Mouse (Mus musculus) hindbrain, embryonic 16.5 days (tissue): ENCODE data around the gene Ccdc97. TPM values are rescaled to one million over a fixed set of nuclear protein-coding genes. Genes with fewer than 3 reads are reported as not detected.

Source experiments
- ATAC-seq: fragments of 200-750 bp; cut with Nextera tagmentation; 2 replicates; pipeline ENCODE4 v1.8.0; 2017; ENCODE audit warnings: moderate TSS enrichment, moderate library complexity
- H3K27ac ChIP-seq: fragments of 300-500 bp; sonication (generic); 2 replicates; pipeline ENCODE4 v1.5.1; 2014; ENCODE audit warnings: low read depth, mild to moderate bottlenecking, control low read depth, low read length, moderate library complexity
- H3K27me3 ChIP-seq: fragments of 300-500 bp; sonication (generic); replicated peaks from 2 replicates; pipeline ENCODE4 v1.6.1; 2014; ENCODE audit warnings: low read length; ENCODE audit not compliant: control insufficient read depth, insufficient read depth
- H3K36me3 ChIP-seq: fragments of 300-500 bp; sonication (generic); 2 replicates; pipeline ENCODE4 v1.6.1; 2014; ENCODE audit warnings: mild to moderate bottlenecking, low read length, moderate library complexity, mixed read lengths; ENCODE audit not compliant: control insufficient read depth, insufficient read depth
- H3K4me1 ChIP-seq: fragments of 300-500 bp; sonication (generic); 2 replicates; pipeline ENCODE4 v1.6.1; 2014; ENCODE audit warnings: low read depth, low read length; ENCODE audit not compliant: control insufficient read depth, insufficient read depth
- H3K4me2 ChIP-seq: fragments of 300-500 bp; sonication (generic); 2 replicates; pipeline ENCODE4 v1.6.1; 2014; ENCODE audit warnings: mild to moderate bottlenecking, low read length, control low read depth, moderate library complexity
- H3K4me3 ChIP-seq: fragments of 300-500 bp; sonication (generic); 2 replicates; pipeline ENCODE4 v1.5.1; 2014; ENCODE audit warnings: mild to moderate bottlenecking, low read length, control low read depth, moderate library complexity
- H3K9ac ChIP-seq: fragments of 300-500 bp; sonication (generic); 2 replicates; pipeline ENCODE4 v1.6.1; 2014; ENCODE audit warnings: low read depth, mild to moderate bottlenecking, control low read depth, low read length, moderate library complexity
- H3K9me3 ChIP-seq: fragments of 300-500 bp; sonication (generic); 2 replicates; pipeline ENCODE4 v1.6.1; 2014; ENCODE audit warnings: mild to moderate bottlenecking, low read length, moderate library complexity; ENCODE audit not compliant: control insufficient read depth
- WGBS: fragments of 180-500 bp; shearing (Covaris S2); extraction: QIAGEN DNeasy Blood & Tissue Kit; methylation state at CpG from one replicate; pipeline ENCODE4 v1.1.7; 2014; 5-methylcytosine and 5-hydroxymethylcytosine counted together
- polyA plus RNA-seq: library from polyadenylated mRNA; unstranded; fragments of >200 nt; fragmentation: Nextera tagmentation; extraction: Ambion mirVana; gene quantifications from 2 replicates; pipeline ENCODE4 v1.2.1, GENCODE M21; 2015

Ccdc97 gene
- polyA plus RNA-seq, 1 experiment from 2014 or later, result 29.3 TPM

DNA sequence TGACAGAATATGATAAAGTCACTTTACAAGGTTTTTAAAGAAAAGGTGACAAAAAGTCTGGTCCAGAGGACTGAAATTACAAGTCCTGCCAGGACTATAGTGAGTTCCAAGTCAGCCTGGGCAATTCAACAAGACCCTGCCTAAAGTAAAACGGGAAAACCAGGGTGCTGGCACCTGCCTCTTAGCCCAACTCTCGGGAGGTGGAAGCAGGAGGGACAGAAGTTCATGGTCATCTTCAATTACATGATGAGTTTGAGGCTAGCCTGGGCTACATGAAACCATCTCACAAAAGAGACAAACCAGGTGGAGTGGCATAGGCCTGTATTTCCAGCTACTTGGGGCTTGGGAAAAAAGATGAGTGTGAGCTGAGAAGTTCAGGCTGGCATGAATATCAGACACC lies 47.2 kb downstream of the Ccdc97 start:
- H3K4me3 ChIP-seq, result no peak overlapping the region
- no peak for ATAC-seq
- H3K27ac ChIP-seq, result no peak overlapping the region
- peaks cover 4% of the 10 kb centered on the region; the same call in 1 of the 2 replicates for H3K4me1 ChIP-seq
- no peak overlapping the region for H3K9ac ChIP-seq
- peaks cover 7% of the 10 kb centered on the region for H3K36me3 ChIP-seq
- H3K27me3 ChIP-seq, result peaks cover 7% of the 10 kb centered on the region; the same call in 1 of the 2 replicates
- H3K9me3 ChIP-seq, result no peaks in the 10 kb centered on the region
- WGBS, result 79% methylated on average over 2 of the region's 2 CpGs
- no peak overlapping the region for H3K4me2 ChIP-seq

DNA sequence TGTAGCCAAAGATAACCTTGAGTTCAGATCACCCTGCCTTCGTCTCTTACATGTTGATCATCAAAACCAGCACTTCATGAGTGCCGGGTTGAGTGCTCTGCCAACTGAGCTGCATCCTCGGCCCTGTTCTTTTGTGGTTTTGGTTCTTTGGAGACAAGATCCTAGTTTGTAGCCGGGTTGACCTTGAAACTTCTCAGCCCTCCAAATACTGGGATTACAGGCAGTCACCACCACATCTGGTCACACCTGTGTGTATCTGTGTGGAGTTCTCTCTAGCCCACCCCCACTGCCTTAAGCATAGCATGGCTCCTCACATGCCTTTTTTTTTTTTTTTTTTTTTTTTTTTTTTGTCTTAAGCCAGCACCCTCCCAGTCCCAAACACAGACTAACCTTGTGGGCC lies 48.8 kb downstream of the Ccdc97 start:
- Histone ChIP-seq H3K4me3 (no peak overlapping the region), H3K27me3 (peaks cover 7% of the 10 kb centered on the region; the same call in 1 of the 2 replicates), H3K27ac (no peak overlapping the region), H3K4me1 (no peaks in the 10 kb centered on the region), H3K9ac (no peak overlapping the region), H3K36me3 (peaks cover 14% of the 10 kb centered on the region), H3K9me3 (no peaks in the 10 kb centered on the region), H3K4me2 (no peak overlapping the region)
- WGBS, result 95% methylated on average over 4 of the region's 4 CpGs
- no peak for ATAC-seq

DNA sequence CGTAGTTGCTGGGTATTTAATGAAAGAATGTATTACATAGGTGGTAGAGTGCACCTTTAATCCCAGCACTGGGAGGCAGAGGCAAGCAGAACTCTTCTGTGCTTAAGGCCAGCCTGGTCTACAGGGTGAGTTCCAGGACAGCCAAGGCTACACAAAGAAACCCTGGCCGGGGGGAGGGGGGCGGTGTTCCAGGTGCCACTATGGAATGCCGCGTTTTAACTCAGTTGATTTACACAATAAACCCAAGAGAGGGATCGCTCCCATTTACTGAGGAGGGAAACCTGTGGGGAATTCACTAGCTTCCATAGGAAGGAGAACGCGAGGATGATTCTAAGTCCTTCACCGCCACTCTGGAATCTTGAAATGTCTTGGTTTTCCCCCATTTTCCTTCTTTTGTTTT lies 49.3 kb downstream of the Ccdc97 start:
- Histone ChIP-seq H3K9me3 (no peaks in the 10 kb centered on the region), H3K4me2 (no peak overlapping the region), H3K9ac (no peak overlapping the region), H3K4me3 (no peak overlapping the region), H3K27ac (no peak overlapping the region), H3K27me3 (peaks cover 7% of the 10 kb centered on the region; the same call in 1 of the 2 replicates), H3K4me1 (no peaks in the 10 kb centered on the region), H3K36me3 (peaks cover 15% of the 10 kb centered on the region)
- WGBS, result 80% methylated on average over 9 of the region's 9 CpGs
- ATAC-seq, result no peak

DNA sequence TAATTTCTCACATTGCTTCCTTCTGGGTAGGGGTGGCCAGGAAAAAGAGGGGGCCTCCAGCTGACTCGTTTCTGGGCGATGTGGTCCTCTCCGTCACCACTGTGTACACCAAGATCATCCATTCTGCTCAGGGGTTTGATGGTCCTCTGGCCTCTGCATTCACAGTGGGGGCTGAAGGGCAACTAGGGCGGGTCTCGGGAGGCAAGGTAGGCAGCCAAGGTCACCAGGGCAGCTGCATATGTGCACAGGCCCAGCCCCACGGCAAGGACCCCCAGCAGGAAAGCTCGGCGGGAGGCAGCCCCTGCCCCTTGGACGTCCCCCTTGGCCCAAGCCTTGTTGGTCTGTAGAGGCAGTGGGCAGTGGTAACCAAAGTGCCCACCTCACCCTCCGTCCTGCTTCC lies 49.7 kb downstream of the Ccdc97 start:
- WGBS, result 91% methylated on average over 7 of the region's 10 CpGs
- H3K4me3 ChIP-seq, result no peak overlapping the region
- no peak overlapping the region for H3K4me2 ChIP-seq
- peaks cover 18% of the 10 kb centered on the region for H3K36me3 ChIP-seq
- H3K4me1 ChIP-seq, result no peaks in the 10 kb centered on the region
- no peaks in the 10 kb centered on the region for H3K9me3 ChIP-seq
- no peak for ATAC-seq
- H3K9ac ChIP-seq, result no peak overlapping the region
- H3K27ac ChIP-seq, result no peak overlapping the region
- H3K27me3 ChIP-seq, result peaks cover 6% of the 10 kb centered on the region; the same call in 1 of the 2 replicates

DNA sequence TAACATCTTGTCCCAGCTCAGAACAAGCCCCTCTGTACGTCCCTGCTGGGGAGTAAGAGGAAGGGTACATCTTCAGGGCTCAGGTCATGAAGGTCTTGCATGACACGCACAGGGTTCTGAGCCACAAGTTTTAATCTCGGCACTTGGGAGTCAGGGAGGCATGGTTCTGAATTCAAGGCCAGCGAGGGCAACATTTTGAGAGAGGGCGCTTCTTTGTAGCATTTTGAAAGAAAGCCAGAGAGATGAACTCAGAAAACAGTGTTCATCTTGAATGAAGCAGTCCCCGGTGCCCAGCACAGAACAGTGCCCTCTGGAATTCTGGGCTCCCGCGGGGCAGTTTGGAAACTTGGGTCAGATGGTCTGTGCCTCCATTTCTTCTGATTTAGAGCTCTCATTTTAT lies 52.5 kb downstream of the Ccdc97 start:
- Histone ChIP-seq H3K4me1 (no peaks in the 10 kb centered on the region), H3K4me3 (no peak overlapping the region), H3K36me3 (peaks cover 18% of the 10 kb centered on the region), H3K4me2 (no peak overlapping the region), H3K27me3 (no peaks in the 10 kb centered on the region), H3K27ac (no peak overlapping the region), H3K9ac (no peak overlapping the region), H3K9me3 (no peaks in the 10 kb centered on the region)
- WGBS, result 95% methylated on average over 8 of the region's 8 CpGs
- ATAC-seq, result no peak

Other genes starting within 250 kb of the Ccdc97 start
- gene Ceacam1, start 241.5 kb downstream of the Ccdc97 start, polyA plus RNA-seq, result 0.59 and 1.6 TPM in 2 replicates
- 0.05 and 0.16 TPM in 2 replicates for gene Ceacam2, start 179.2 kb downstream of the Ccdc97 start, polyA plus RNA-seq
- not detected in 2 replicates for gene Erich4, start 103.2 kb downstream of the Ccdc97 start, polyA plus RNA-seq
- gene Dmac2, start 99.7 kb downstream of the Ccdc97 start, polyA plus RNA-seq, result 51.4 and 52.0 TPM in 2 replicates
- gene B3gnt8, start 92.4 kb downstream of the Ccdc97 start, polyA plus RNA-seq, result 0.89 and 1.1 TPM in 2 replicates
- gene Bckdha, start 60.1 kb downstream of the Ccdc97 start, polyA plus RNA-seq, result 46.8 and 51.8 TPM in 2 replicates
- gene Exosc5, start 59.9 kb downstream of the Ccdc97 start, polyA plus RNA-seq, result 39.5 and 42.9 TPM in 2 replicates
- gene Tmem91, start 43.9 kb downstream of the Ccdc97 start, polyA plus RNA-seq, result 101 and 129 TPM in 2 replicates
- 48.4 and 49.8 TPM in 2 replicates for gene B9d2, start 38.3 kb downstream of the Ccdc97 start, polyA plus RNA-seq
- gene Tgfb1, start 32.1 kb downstream of the Ccdc97 start, polyA plus RNA-seq, result 0.63 and 1.2 TPM in 2 replicates
- gene Hnrnpul1, start 35.7 kb upstream of the Ccdc97 start, polyA plus RNA-seq, result 32.3 and 37.6 TPM in 2 replicates
- gene Axl, start 69.6 kb upstream of the Ccdc97 start, polyA plus RNA-seq, result 18.1 and 25.5 TPM in 2 replicates
- 4.1 and 4.6 TPM in 2 replicates for gene Cyp2s1, start 97.8 kb upstream of the Ccdc97 start, polyA plus RNA-seq
- not detected in 2 replicates for gene Cyp2b10, start 178.5 kb upstream of the Ccdc97 start, polyA plus RNA-seq